Mouse (Mus musculus): ENCODE measurements around the gene Decr2. TPM values are rescaled to one million over a fixed set of nuclear protein-coding genes. Genes with fewer than 3 reads are reported as not detected.

The Decr2 gene
- total and polyA plus RNA-seq, 3 experiments: 12.6 to 21.0 (median 16.8) TPM

DNA sequence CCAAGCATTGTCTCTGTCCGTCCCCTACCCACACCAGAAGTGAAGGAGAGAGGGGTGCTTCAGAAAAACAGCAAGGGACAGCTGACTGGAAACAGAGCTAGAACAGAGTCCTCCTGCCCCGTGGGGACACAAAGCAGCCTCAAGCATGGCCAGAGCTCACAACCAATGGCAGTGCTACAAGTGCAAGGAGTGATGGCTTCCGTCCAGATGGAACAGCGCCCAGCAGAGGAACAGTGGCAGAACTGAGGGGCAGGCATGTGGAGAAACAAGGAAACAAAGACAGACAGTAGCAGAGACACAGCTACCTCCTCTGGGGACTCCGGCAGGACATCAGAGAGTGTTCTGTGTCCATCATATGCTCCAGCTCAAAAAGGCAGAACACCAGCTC, 46.9 kb downstream of the Decr2 start:
- H3K9me3 ChIP-seq (replicated peaks; ENCODE audit: low read length): no peaks in the 10 kb centered on the region
- dilution Hi-C loops (cut with MboI; ENCODE audit: extremely low pct_ligation_motif_present, extremely low pct_unique_long_range_greater_than_20kb, low sequenced_read_pairs) (no loop called here), in situ Hi-C loops (cut with MboI; ENCODE audit: low pct_ligation_motif_present, low pct_unique_long_range_greater_than_20kb, low sequenced_read_pairs) (no loop called here)
- H3K36me3 ChIP-seq (replicated peaks in 1 of 2; ENCODE audit: control insufficient read depth in 1 of 2, insufficient read depth in 1 of 2, low read length in 1 of 2): peaks cover 0 to 23% of the 10 kb centered on the region in 2 experiments
- no peaks in the 10 kb centered on the region for H3K27me3 ChIP-seq (replicated peaks)
- no peak overlapping the region for H3K4me2 ChIP-seq (ENCODE audit: insufficient read depth, low read depth, poor library complexity, severe bottlenecking)
- no peak overlapping the region for H3K27ac ChIP-seq (ENCODE audit: insufficient read depth, low read depth)
- H3K4me1 ChIP-seq (ENCODE audit: control insufficient read depth in 1 of 2, insufficient read depth in 2 of 2): peaks cover 0 to 12% of the 10 kb centered on the region in 2 experiments; a peak in 2 of 4 replicates
- DNase-seq (ENCODE audit: extremely low read depth): no peak
- H3K4me3 ChIP-seq (replicated peaks in 1 of 3; ENCODE audit: low read depth in 2 of 3, low read length in 2 of 3, poor library complexity in 1 of 3): no peak overlapping the region
- no peaks in the 10 kb centered on the region for H3K79me2 ChIP-seq (replicated peaks; ENCODE audit: control insufficient read depth, extremely low read depth, insufficient read depth, poor library complexity, severe bottlenecking)
- no peak overlapping the region for H3K9ac ChIP-seq (ENCODE audit: insufficient read depth, low read depth)
- no peak for TF ChIP-seq ZNF384 (IDR thresholded peaks at IDR 0.05; ENCODE audit: low read depth, low read length)
- TF ChIP-seq USF2 (conservative IDR thresholded peaks at IDR 0.05; ENCODE audit: low read depth, low read length): no peak
- TF ChIP-seq POLR2AphosphoS2 (IDR thresholded peaks at IDR 0.05; ENCODE audit: low read depth, low read length): no peak
- no peak for TF ChIP-seq KAT2A (IDR thresholded peaks at IDR 0.05; ENCODE audit: insufficient replicate concordance, low read length)
- TF ChIP-seq USF1 (IDR thresholded peaks at IDR 0.05; ENCODE audit: low read depth, low read length): no peak
- TF ChIP-seq ETS1 (conservative IDR thresholded peaks at IDR 0.05; ENCODE audit: low read depth, low read length): no peak
- TF ChIP-seq ZC3H11A (IDR thresholded peaks at IDR 0.05; ENCODE audit: low read depth, low read length): no peak
- TF ChIP-seq GABPA (IDR thresholded peaks at IDR 0.05; ENCODE audit: insufficient replicate concordance, low read depth, low read length): no peak
- TF ChIP-seq RCOR1 (conservative IDR thresholded peaks at IDR 0.05; ENCODE audit: low read depth, low read length): no peak
- TF ChIP-seq PAX5 (IDR thresholded peaks at IDR 0.05; ENCODE audit: low read length): no peak
- TF ChIP-seq NELFE (IDR thresholded peaks at IDR 0.05; ENCODE audit: low read depth, low read length): no peak
- TF ChIP-seq CHD2 (IDR thresholded peaks at IDR 0.05; ENCODE audit: low read length): no peak
- no peak for TF ChIP-seq UBTF (IDR thresholded peaks at IDR 0.05; ENCODE audit: low read depth, low read length)
- no peak for TF ChIP-seq BHLHE40 (IDR thresholded peaks at IDR 0.05; ENCODE audit: low read depth, low read length)
- TF ChIP-seq SIN3A (IDR thresholded peaks at IDR 0.05; ENCODE audit: low read length): no peak
- no peak for TF ChIP-seq SMC3 (IDR thresholded peaks at IDR 0.05; ENCODE audit: low read depth, low read length)
- TF ChIP-seq ZMIZ1 (IDR thresholded peaks at IDR 0.05; ENCODE audit: low read depth, low read length): no peak

DNA sequence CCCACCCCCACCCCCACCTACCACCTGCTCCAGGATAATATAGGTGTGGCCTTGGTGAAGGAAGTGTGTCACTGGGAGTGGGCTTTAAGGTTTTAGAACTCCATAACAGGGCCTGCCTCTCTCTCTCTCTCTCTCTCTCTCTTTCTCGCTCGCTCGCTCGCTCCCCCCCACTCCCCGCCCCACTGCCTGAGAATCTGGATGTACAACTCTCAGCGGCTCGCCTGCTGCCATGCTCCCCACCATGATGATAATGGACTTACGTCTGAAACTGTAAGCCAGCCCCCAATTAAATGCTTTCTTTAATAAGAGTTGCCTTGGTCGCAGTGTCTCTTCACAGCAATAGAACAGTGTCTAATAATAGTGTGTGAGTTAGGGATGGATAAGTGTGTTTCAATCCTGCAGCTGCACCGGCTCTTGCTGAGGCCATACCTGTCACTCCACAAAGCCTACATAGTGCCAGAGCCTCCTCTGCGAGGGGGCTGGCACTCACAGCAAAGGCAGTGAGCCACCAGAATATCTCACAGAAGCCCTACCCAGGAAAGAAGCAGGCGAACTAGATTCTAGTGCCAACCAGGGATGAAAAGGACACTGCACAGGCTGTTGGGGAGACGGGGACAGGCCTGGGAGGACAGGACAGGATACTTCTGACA, 47.4 kb downstream of the Decr2 start:
- H3K36me3 ChIP-seq (replicated peaks in 1 of 2; ENCODE audit: control insufficient read depth in 1 of 2, insufficient read depth in 1 of 2, low read length in 1 of 2): peaks cover 0 to 24% of the 10 kb centered on the region in 2 experiments
- in situ Hi-C loops (cut with MboI; ENCODE audit: low pct_ligation_motif_present, low pct_unique_long_range_greater_than_20kb, low sequenced_read_pairs): no loop called here
- peaks cover 0 to 9% of the 10 kb centered on the region in 2 experiments; a peak in 1 of 4 replicates for H3K4me1 ChIP-seq (ENCODE audit: control insufficient read depth in 1 of 2, insufficient read depth in 2 of 2)
- dilution Hi-C loops (cut with MboI; ENCODE audit: extremely low pct_ligation_motif_present, extremely low pct_unique_long_range_greater_than_20kb, low sequenced_read_pairs): no loop called here
- H3K79me2 ChIP-seq (replicated peaks; ENCODE audit: control insufficient read depth, extremely low read depth, insufficient read depth, poor library complexity, severe bottlenecking): no peaks in the 10 kb centered on the region
- H3K27me3 ChIP-seq (replicated peaks): no peaks in the 10 kb centered on the region
- no peak overlapping the region for H3K9ac ChIP-seq (ENCODE audit: insufficient read depth, low read depth)
- no peak overlapping the region for H3K4me3 ChIP-seq (replicated peaks in 1 of 3; ENCODE audit: low read depth in 2 of 3, low read length in 2 of 3, poor library complexity in 1 of 3)
- H3K27ac ChIP-seq (ENCODE audit: insufficient read depth, low read depth): no peak overlapping the region
- no peak for DNase-seq (ENCODE audit: extremely low read depth)
- H3K9me3 ChIP-seq (replicated peaks; ENCODE audit: low read length): no peaks in the 10 kb centered on the region
- TF ChIP-seq CTCF (conservative IDR thresholded peaks at IDR 0.05 in 1 of 2, IDR thresholded peaks at IDR 0.05 in 1 of 2; ENCODE audit: low read depth in 2 of 2, low read length in 2 of 2) (no peak), GABPA (IDR thresholded peaks at IDR 0.05; ENCODE audit: insufficient replicate concordance, low read depth, low read length) (no peak), ZNF384 (IDR thresholded peaks at IDR 0.05; ENCODE audit: low read depth, low read length) (no peak), ETS1 (conservative IDR thresholded peaks at IDR 0.05; ENCODE audit: low read depth, low read length) (no peak), MYC (IDR thresholded peaks at IDR 0.05; ENCODE audit: low read depth, low read length) (no peak), SMC3 (IDR thresholded peaks at IDR 0.05; ENCODE audit: low read depth, low read length) (no peak), RAD21 (IDR thresholded peaks at IDR 0.05; ENCODE audit: low read depth, low read length) (no peak), JUN (IDR thresholded peaks at IDR 0.05; ENCODE audit: insufficient read depth, low read depth, low read length) (no peak), ZC3H11A (IDR thresholded peaks at IDR 0.05; ENCODE audit: low read depth, low read length) (no peak), MEF2A (IDR thresholded peaks at IDR 0.05; ENCODE audit: borderline replicate concordance, low read depth, low read length) (no peak), KAT2A (IDR thresholded peaks at IDR 0.05; ENCODE audit: insufficient replicate concordance, low read length) (no peak), SIN3A (IDR thresholded peaks at IDR 0.05; ENCODE audit: low read length) (no peak), MAFK (IDR thresholded peaks at IDR 0.05; ENCODE audit: insufficient replicate concordance, low read length) (no peak)
- H3K4me2 ChIP-seq (ENCODE audit: insufficient read depth, low read depth, poor library complexity, severe bottlenecking): no peak overlapping the region

Measured in CH12.LX (cell line).